In genomic region chr16:38689786-38690185, GRCm38 (mm10) we compare ENCODE assay signal across 15 mouse cellular contexts. TPM values are rescaled to one million over a fixed set of nuclear protein-coding genes. Genes with fewer than 3 reads are reported as not detected.
A peak's percentile ranks its signal among the peaks of the same experiment; 100 is the strongest.
DNase-seq lines count a peak whose midpoint lies in the region; ATAC-seq and TF ChIP-seq lines count a peak whose summit lies in the region.
"Had no signal": no experiment of that assay in that cellular context is flagged by ENCODE, and none has a peak within 500 bp of the region (broad histone marks: within the 10 kb centered on the region; RNA-seq: fewer than 3 reads in every experiment).

No protein-coding gene starts in this region.

- H3K36me3 ChIP-seq in embryonic facial prominence, embryonic 12.5 days = no peaks in the 10 kb centered on the region
- H3K36me3 ChIP-seq in embryonic facial prominence, embryonic 10.5 days (replicated peaks) = no peaks in the 10 kb centered on the region
- no peaks in the 10 kb centered on the region for H3K36me3 ChIP-seq in kidney, embryonic 16.5 days (ENCODE audit: insufficient read depth, low read length)
- H3K36me3 ChIP-seq in kidney, adult 2 months (ENCODE audit: control insufficient read depth, insufficient read depth, low read length) = no peaks in the 10 kb centered on the region
- peaks cover 50% of the 10 kb centered on the region for H3K36me3 ChIP-seq in heart, embryonic 14.5 days (ENCODE audit: control insufficient read depth, insufficient read depth, low read length)
- H3K36me3 ChIP-seq: neural tube, embryonic 13.5 days had no signal

- no peaks in the 10 kb centered on the region for H3K27me3 ChIP-seq in embryonic facial prominence, embryonic 12.5 days
- H3K27me3 ChIP-seq in embryonic facial prominence, embryonic 10.5 days (replicated peaks; ENCODE audit: low read depth, poor library complexity, severe bottlenecking) = no peaks in the 10 kb centered on the region
- H3K27me3 ChIP-seq in kidney, embryonic 16.5 days (ENCODE audit: insufficient read depth, low read length) = no peaks in the 10 kb centered on the region
- no peaks in the 10 kb centered on the region for H3K27me3 ChIP-seq in kidney, adult 2 months (replicated peaks; ENCODE audit: control insufficient read depth, insufficient read depth, low read length)
- H3K27me3 ChIP-seq in heart, embryonic 14.5 days (ENCODE audit: control insufficient read depth, insufficient read depth, low read length) = no peaks in the 10 kb centered on the region
- H3K27me3 ChIP-seq: neural tube, embryonic 13.5 days; Patski had no signal

- H3K9me3 ChIP-seq in embryonic facial prominence, embryonic 12.5 days = no peaks in the 10 kb centered on the region
- H3K9me3 ChIP-seq in embryonic facial prominence, embryonic 10.5 days = no peaks in the 10 kb centered on the region
- no peaks in the 10 kb centered on the region for H3K9me3 ChIP-seq in kidney, embryonic 16.5 days (ENCODE audit: low read length)
- no peaks in the 10 kb centered on the region for H3K9me3 ChIP-seq in heart, embryonic 14.5 days (ENCODE audit: control insufficient read depth, low read length)
- H3K9me3 ChIP-seq: neural tube, embryonic 13.5 days had no signal

- no peak overlapping the region for H3K9ac ChIP-seq in embryonic facial prominence, embryonic 12.5 days
- H3K9ac ChIP-seq in kidney, embryonic 16.5 days (replicated peaks; ENCODE audit: low read length) = no peak overlapping the region
- H3K9ac ChIP-seq in heart, embryonic 14.5 days (ENCODE audit: low read length) = peak overlapping the region; percentile 5; the same call in 1 of the 2 replicates
- H3K9ac ChIP-seq: liver, embryonic 14.5 days; neural tube, embryonic 13.5 days had no signal

- TF ChIP-seq CTCF in kidney, adult 2 months (conservative IDR thresholded peaks at IDR 0.05; ENCODE audit: insufficient read depth, insufficient read length, low read depth, low read length) = no peak

- WGBS in embryonic facial prominence, embryonic 12.5 days = 78% methylated on average over 10 of the region's 10 CpGs
- WGBS in embryonic facial prominence, embryonic 10.5 days = 90% methylated on average over 10 of the region's 10 CpGs
- WGBS in kidney, embryonic 16.5 days = 46% methylated on average over 10 of the region's 10 CpGs
- 78% methylated on average over 10 of the region's 10 CpGs for WGBS in kidney, adult 2 months
- WGBS in heart, embryonic 14.5 days = 62% methylated on average over 10 of the region's 10 CpGs

- H3K4me3 ChIP-seq in embryonic facial prominence, embryonic 12.5 days = no peak overlapping the region
- H3K4me3 ChIP-seq in embryonic facial prominence, embryonic 10.5 days = no peak overlapping the region
- H3K4me3 ChIP-seq in kidney, embryonic 16.5 days (ENCODE audit: low read length) = no peak overlapping the region
- no peak overlapping the region for H3K4me3 ChIP-seq in kidney, adult 2 months (ENCODE audit: insufficient read depth, low read depth, low read length)
- H3K4me3 ChIP-seq in heart, embryonic 14.5 days (ENCODE audit: control insufficient read depth in 1 of 2, insufficient read depth in 1 of 2, low read depth in 1 of 2, low read length in 2 of 2) = no peak overlapping the region
- H3K4me3 ChIP-seq: layer of hippocampus, adult 2 months; neural tube, embryonic 13.5 days had no signal

- H3K27ac ChIP-seq in embryonic facial prominence, embryonic 12.5 days = 0 out of 2 replicates have a peak overlapping the region, but pooled peaks have one; percentile 36
- no peak overlapping the region for H3K27ac ChIP-seq in embryonic facial prominence, embryonic 10.5 days (replicated peaks)
- 0 out of 2 replicates have a peak overlapping the region, but pooled peaks have one; percentile 38 for H3K27ac ChIP-seq in kidney, embryonic 16.5 days (ENCODE audit: low read length)
- no peak overlapping the region for H3K27ac ChIP-seq in kidney, adult 2 months (ENCODE audit: insufficient read depth, low read depth, low read length)
- H3K27ac ChIP-seq in heart, embryonic 14.5 days (replicated peaks in 1 of 2; ENCODE audit: control insufficient read depth in 1 of 2, insufficient read depth in 1 of 2, low read depth in 2 of 2, low read length in 2 of 2) = peak overlapping the region; percentile 64 to 73
- H3K27ac ChIP-seq: layer of hippocampus, adult 2 months; liver, embryonic 14.5 days; neural tube, embryonic 13.5 days had no signal

- no peak for TF ChIP-seq POLR2A in kidney, adult 2 months (IDR thresholded peaks at IDR 0.05; ENCODE audit: low read depth, low read length)

- DNase-seq in embryonic facial prominence, embryonic 10.5 days (ENCODE audit: low spot score) = no peak
- DNase-seq in kidney, adult 2 months = no peak
- peak; percentile 82 for DNase-seq in skeletal muscle tissue, adult 2 months (ENCODE audit: low read depth, low spot score)
- no peak for DNase-seq in frontal cortex, postnatal 14 days (ENCODE audit: low spot score in 2 of 2)
- DNase-seq in ovary, postnatal 36 days (ENCODE audit: low spot score) = no peak
- DNase-seq: cerebellum, adult 18-20 months had no signal

- ATAC-seq in embryonic facial prominence, embryonic 12.5 days (ENCODE audit: insufficient number of reproducible peaks, insufficient read depth, low FRiP score, low TSS enrichment) = no peak
- ATAC-seq in kidney, embryonic 16.5 days (ENCODE audit: low FRiP score, low TSS enrichment) = peak; percentile 51
- ATAC-seq in heart, embryonic 14.5 days (ENCODE audit: insufficient number of reproducible peaks, insufficient read depth, low FRiP score, low read depth) = no peak
- ATAC-seq: forebrain, embryonic 16.5 days; inflammation-experienced regulatory T-cells, adult 6 months; Patski had no signal

- no peak overlapping the region for H3K4me2 ChIP-seq in embryonic facial prominence, embryonic 12.5 days (replicated peaks)
- no peak overlapping the region for H3K4me2 ChIP-seq in kidney, embryonic 16.5 days (replicated peaks; ENCODE audit: low read depth, low read length)
- no peak overlapping the region for H3K4me2 ChIP-seq in heart, embryonic 14.5 days (ENCODE audit: low read length)
- H3K4me2 ChIP-seq: neural tube, embryonic 13.5 days had no signal

- H3K4me1 ChIP-seq in embryonic facial prominence, embryonic 12.5 days = peaks cover 22% of the 10 kb centered on the region
- H3K4me1 ChIP-seq in embryonic facial prominence, embryonic 10.5 days = peaks cover 11% of the 10 kb centered on the region
- H3K4me1 ChIP-seq in kidney, embryonic 16.5 days (ENCODE audit: insufficient read depth, low read length) = peaks cover 17% of the 10 kb centered on the region; the same call in 1 of the 2 replicates
- no peaks in the 10 kb centered on the region for H3K4me1 ChIP-seq in kidney, adult 2 months (ENCODE audit: control insufficient read depth, insufficient read depth, low read length)
- H3K4me1 ChIP-seq in heart, embryonic 14.5 days (ENCODE audit: control insufficient read depth in 2 of 2, insufficient read depth in 2 of 2, low read length in 2 of 2) = peaks cover 27 to 50% of the 10 kb centered on the region in 2 experiments

RNA-seq across cellular contexts. Expression of gene Arhgap31, which starts 23.3 kb away (rescaled TPM):
- polyA plus RNA-seq in embryonic facial prominence, embryonic 12.5 days (2016; fragmentation: Nextera tagmentation; extraction: Ambion mirVana) = 14.3 and 16.5 TPM in 2 replicates
- 9.6 and 12.0 TPM in 2 replicates for polyA plus RNA-seq in embryonic facial prominence, embryonic 10.5 days (2016; fragmentation: Nextera tagmentation; extraction: Ambion mirVana)
- 10.8 and 13.3 TPM in 2 replicates for polyA plus RNA-seq in kidney, embryonic 16.5 days (2015; fragmentation: Nextera tagmentation; extraction: Ambion mirVana)
- 5.8 and 6.9 TPM in 2 replicates for polyA plus RNA-seq in kidney, adult 2 months (2012; rRNA removed)
- 46.6 and 51.3 TPM in 2 replicates for polyA plus RNA-seq in heart, embryonic 14.5 days (2014; fragmentation: Nextera tagmentation; extraction: Ambion mirVana)

RNA-seq across cellular contexts. Expression of gene B4galt4, which starts 52.3 kb away (rescaled TPM):
- 30.5 and 32.2 TPM in 2 replicates for polyA plus RNA-seq in embryonic facial prominence, embryonic 12.5 days (2016; fragmentation: Nextera tagmentation; extraction: Ambion mirVana)
- 26.2 and 27.8 TPM in 2 replicates for polyA plus RNA-seq in embryonic facial prominence, embryonic 10.5 days (2016; fragmentation: Nextera tagmentation; extraction: Ambion mirVana)
- polyA plus RNA-seq in kidney, embryonic 16.5 days (2015; fragmentation: Nextera tagmentation; extraction: Ambion mirVana) = 32.7 and 34.5 TPM in 2 replicates
- polyA plus RNA-seq in kidney, adult 2 months (2012; rRNA removed) = 5.0 and 5.4 TPM in 2 replicates
- 26.2 and 27.4 TPM in 2 replicates for polyA plus RNA-seq in heart, embryonic 14.5 days (2014; fragmentation: Nextera tagmentation; extraction: Ambion mirVana)

Comparison
In these comparisons a context has a peak if more than half of its experiments do, and no peak if none do; other contexts are left out.
1. H3K27ac ChIP-seq: peak in embryonic facial prominence, embryonic 12.5 days (single experiment), kidney, embryonic 16.5 days (single experiment) and heart, embryonic 14.5 days (2 of 2); none in embryonic facial prominence, embryonic 10.5 days (single experiment) and kidney, adult 2 months (single experiment).